Mouse (Mus musculus): Measurements from ENCODE around the gene Tmem51. TPM values are rescaled to one million over a fixed set of nuclear protein-coding genes. Genes with fewer than 3 reads are reported as not detected.
A peak's percentile ranks its signal among the peaks of the same experiment; 100 is the strongest.

Tmem51 gene
- 1 to 10 TPM; 5.1 to 5.2 TPM for total RNA-seq (2021)

DNA sequence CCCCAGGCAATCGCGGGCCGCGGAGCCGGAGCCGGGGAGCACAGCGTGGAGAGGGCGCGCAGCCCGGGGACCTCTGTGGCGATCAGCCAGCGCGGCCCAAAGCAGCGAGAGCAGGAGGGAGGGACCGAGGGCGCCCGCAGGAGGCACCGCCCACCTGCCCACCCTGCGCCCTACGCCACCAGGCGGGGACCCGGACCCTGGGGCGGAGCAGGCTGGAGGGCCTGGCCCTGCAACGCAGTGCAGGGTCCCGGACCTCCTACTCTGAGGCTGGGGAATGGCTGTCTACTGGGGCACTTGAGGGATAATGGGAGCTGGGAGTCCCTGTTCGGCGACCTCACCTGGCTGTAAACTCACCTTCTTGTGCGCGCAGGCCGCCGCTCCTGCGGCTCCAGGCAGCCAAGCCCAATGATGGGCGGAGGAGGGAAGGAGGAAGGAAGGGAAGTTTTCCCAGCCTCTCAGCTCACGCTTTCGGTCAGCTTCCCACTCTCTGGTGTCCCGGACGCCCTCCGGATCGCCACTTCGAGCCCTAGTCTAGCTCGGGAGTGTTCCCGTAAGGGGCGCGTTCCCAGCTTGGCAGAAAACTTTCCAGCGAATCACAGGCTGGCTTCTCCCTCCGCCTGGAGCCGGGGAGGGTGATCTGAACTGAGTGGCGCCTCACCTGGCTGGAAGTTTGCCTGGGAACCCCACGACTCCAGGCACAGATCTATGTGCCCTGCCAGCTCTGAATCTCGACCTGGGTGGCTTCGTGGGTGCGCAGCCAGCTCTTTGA is at the start of gene Tmem51:
Tmem51 (minus strand) TSS at position 174 of the 769 bp plus-strand sequence.
- intact Hi-C loops (cut with DNase I): loop anchor here (2.0 kb wide), 1 partner anchor 70 kb away; the partner anchor contains the start of gene Fhad1
- peak; percentile 56 to 70 for DNase-seq

DNA sequence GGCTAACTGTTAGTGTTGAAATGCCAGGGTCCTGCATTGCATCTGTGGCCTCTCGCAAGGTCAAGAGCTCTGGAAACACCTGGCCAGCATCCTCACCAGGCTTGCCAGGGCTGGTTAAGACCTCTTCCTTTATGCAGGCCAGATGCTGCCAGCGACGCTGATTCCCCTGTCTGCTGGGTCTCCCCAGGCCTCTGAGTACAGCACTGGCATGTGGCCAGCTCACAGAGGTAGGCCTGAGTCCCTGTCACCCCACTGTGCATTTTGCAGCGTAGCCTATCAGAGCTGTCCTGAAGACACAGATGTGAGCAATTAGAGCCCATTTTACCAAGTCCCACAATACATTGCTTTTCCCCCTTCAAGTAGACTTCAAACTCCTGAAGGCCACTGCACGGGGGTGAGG is 46.1 kb upstream of the Tmem51 start:
- intact Hi-C loops (cut with DNase I): no loop called here
- no peak for DNase-seq

DNA sequence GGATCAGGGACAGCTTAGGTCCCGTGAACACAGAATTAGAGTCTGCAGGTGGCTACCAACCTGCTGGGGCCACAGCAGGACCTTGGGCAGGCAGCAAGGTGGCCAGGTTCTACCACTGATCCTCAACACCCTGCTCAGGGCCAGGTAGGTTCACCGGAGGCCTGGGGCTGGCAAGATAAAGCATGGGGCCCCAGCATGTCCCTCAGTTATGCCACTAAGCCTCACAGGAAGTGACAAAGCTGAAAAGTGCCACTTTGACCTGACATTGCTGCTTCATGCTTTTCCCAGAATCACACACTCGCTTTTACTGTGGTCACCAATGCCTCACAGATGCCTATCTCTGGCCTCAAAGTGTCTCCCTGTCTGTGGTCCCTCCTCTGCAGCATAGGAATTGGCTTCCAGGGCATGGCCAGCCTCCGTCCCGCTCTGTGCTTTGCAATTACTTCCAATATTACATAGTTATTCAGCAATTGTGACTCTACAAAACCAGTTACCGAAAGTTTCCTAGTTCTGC is 43.2 kb upstream of the Tmem51 start:
- intact Hi-C loops (cut with DNase I): no loop called here
- DNase-seq: no peak

DNA sequence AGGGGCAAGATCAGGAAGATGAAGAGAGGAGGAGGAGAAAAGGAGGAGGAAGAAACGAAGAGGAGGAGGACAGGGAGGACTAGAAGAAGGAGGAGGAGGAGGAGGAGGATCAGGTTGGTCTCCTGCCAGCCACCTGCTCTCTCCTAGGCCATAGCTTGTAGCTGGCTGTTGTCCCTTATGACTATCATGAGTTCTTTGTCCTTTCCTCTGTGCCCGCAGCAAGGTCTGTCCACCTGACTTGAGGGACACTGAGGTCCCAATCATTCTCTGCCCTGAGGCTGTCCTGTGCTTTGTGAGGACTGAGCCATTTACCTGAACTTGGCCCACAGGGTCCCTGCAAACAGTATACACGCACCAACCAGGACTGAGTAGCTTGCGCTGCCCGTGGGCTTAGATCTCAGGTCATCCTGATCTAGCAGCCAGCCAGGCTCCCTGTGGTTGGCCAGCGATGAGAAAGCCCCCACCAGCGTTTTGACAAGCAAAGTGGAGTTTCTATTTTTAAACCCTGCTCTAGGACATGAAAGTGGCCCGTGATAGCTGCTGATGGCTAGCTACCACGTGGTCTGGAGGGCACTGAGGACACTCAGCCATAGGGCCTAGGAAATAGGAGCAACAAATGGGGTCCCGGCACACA is 42.7 kb upstream of the Tmem51 start:
- intact Hi-C loops (cut with DNase I): no loop called here
- DNase-seq: peak; percentile 22 to 53

DNA sequence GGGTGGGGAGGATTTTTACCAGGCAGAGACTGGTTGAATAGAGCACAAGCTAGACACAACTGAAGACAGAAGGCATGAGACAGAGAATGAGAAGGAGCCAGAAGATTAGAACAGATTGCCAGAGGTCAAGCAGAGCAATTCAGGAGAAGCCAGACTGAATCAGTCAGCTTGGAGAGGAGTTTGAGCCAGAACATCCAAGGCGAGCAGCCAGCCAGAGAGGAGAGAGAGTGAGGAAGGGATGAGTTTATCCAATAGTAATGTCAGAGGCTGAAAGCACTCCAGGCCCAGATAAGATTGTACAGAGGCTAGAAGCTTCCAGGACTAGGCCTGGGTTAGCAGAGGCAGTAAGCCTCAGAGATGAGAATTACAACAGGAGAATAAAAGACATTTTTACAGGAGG is 37.1 kb upstream of the Tmem51 start:
- intact Hi-C loops (cut with DNase I): no loop called here
- DNase-seq: no peak

DNA sequence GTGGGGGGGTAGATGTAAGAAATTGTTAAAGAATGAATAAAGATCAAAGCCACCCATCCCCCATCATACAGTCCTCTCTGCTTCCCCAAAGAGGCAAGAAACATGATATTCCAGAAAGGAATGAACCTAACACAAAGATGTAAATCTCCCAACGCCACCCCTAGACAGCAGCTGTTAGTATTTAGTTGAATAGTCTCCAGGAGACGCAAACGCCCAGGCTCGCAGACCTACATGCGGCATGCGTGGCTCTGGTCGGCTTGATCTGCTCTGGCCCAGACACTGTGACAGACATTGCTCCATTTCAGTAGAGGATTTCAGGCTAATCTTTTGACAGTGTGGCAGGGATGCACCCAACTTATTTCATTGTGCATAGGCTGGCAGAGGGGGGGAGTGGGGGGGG is 34.4 kb upstream of the Tmem51 start:
- intact Hi-C loops (cut with DNase I): no loop called here
- no peak for DNase-seq

DNA sequence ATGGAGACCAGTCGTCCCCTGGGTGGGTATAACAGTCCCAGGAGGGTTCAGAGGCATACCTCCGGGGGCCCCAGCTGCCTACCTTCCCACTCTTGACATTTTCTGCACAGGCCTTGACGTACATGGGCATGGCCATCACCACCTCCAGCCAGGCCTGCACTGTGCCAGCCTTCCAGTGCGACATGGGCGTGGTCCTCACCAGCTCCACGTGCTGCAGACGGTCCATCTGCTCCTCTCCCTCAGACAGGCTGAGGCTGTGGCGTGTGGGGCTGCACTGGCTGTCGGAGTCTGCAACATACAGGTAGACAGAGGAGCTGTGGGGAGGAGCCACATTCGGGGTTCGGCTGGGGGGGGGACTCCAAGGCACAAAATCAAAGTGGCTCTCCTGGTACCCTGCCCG is 33.9 kb upstream of the Tmem51 start:
- DNase-seq: no peak
- intact Hi-C loops (cut with DNase I): no loop called here

DNA sequence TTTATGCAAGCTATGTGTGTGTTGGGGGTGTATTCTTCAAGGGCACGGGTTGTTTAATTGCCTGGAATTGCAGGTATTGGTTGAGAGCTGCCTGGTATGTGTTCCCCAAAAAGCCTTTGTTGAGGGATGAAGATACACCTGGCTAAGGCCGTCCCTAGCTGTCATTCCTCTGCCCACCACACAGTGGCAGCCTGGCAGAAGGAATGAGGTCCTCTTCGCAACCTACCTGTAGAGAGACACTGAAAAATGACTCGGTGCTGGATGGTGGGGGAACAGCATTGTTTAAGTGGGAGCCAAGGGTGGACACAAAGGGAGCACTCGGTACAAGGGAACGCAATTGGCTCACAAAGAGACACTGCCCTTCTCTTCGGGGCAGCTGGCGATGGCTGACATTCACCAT is 29.2 kb upstream of the Tmem51 start:
- DNase-seq: peak in 1 of 2 experiments; percentile 46
- intact Hi-C loops (cut with DNase I): loop anchor here (1.0 to 5.0 kb wide), 2 partner anchors 31 to 234 kb away; no protein-coding TSS in a partner anchor

DNA sequence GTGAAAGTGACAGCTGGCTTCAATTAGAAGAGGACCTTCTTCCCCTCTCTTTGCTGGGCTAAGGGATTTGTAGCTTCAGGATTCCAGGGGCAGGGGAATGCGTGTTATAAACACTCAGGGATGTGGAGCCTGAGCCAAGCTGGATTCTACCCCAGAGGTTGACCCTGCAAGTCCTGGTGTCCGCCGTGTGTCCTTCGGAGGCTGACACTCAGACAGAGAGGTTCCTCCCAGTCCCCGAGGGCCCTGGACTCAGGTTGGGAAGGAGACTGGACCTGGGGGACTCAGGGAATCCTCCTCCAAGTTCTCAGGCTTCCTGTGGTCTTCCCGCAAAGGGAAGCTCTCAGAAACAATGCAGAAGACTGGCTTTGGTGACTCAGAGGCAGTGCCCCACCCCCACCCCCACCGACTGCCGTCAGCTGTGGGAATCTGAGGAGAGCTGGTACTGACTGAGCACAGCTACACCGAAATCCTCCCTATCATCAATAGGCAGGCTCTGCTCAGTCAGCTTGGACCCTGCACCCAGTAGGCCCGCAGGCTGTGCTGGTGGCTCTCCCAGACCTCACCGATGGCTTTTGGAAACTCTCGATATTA is 19.1 kb upstream of the Tmem51 start:
- intact Hi-C loops (cut with DNase I): no loop called here
- DNase-seq: no peak

DNA sequence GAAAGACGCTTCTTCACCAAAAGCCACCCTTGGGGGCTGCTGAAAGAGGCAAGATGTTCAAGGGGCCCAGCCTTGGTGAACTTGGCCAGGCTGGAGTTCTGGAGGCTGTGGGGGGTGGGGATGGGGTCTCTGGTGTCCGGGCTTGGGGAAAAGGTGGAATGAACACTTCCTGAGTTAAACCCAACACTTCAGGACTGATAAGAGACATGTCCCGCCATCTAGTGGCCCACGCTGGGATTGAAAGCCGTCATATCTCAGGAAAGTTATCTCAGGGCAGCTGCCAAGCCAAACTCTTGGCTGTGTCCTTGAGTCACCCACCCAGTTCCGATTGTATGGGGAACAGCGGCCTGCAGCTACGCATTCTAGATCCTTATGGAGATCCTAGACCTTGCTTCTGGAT is 14.2 kb upstream of the Tmem51 start:
- intact Hi-C loops (cut with DNase I): loop anchor here (1.0 to 10.0 kb wide), 3 partner anchors 15 to 224 kb away; partner anchors contain the start of gene Efhd2
- peak; percentile 80 to 86 for DNase-seq

DNA sequence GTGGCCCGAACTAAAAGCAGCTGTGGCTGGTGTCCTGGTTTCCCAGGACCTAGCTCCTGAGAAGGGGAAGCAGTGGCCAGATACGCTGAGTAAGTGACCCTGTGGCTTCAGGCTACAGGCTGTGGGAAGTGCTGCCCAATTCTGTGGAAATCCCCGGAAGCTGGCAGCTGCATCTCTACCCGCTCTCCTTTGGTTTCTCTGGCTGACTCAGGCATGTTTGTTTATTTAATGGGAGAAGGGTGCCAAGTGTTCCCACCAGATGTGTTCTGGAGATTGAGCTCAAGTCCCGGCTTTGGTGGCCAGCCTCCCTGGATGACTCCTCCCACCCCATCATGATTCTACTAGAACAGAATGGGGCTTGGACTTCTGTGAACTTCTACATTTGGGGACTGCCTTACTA is 13.8 kb upstream of the Tmem51 start:
- intact Hi-C loops (cut with DNase I): loop anchor here (1.0 to 10.0 kb wide), 3 partner anchors 15 to 223 kb away; partner anchors contain the start of gene Efhd2
- peak; percentile 64 to 70 for DNase-seq

DNA sequence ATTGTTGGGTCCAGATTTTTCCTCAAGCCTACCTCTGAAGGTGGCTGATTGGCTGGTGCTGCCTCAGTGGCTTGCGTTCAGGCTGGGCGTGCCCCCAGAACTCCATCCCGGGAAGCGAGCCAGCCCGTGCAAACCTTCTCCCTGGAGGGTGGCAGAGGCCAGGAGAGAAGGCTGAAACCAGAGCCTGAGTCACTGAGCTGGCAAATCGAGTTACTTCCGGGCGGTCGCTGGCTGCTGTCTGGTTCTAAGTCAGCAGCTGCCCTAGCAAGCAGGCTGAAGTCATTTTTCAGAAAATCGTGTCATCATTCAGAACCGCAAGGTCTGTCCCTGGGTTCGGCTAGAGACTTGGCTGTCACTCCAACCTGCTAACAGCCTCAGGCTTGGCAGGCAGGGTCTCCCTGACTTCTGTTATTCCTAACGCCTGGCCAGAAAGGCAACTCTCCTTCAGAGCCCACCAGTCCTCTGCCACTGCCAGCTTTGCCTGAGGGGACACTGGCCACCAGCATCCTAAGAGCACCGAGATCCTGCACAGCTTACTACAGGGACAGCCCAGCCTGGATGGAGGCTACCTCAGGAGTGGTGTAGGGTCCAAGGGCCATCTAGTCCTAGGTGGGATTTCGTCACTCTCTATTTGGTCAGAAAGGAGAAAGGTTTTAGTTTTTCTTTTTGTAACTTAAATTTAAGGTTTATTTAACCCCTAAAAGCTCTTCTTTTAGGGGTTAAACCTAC is 11.6 kb upstream of the Tmem51 start:
- peak; percentile 75 to 80 for DNase-seq
- intact Hi-C loops (cut with DNase I): loop anchor here (10.0 kb wide), 1 partner anchor 221 kb away; the partner anchor contains the start of gene Efhd2

DNA sequence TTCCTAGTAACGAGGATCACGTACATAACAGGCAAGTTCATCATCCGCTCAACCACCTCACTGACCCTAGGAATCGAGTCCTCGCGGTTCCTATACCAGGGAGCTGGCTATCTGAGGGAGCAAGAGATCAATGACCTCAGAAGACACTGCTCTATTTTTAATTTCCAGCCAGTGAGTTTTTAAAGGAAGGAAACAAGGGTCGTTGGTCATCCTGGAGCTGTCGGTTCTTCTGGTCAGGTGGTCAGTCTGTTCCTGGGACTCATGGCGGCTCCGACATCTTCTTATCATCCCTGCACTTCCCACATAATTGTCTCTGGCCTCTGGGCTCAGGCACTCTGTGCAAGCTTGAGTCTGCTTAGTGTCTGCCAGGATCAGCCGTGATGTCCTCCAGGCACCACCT is 10.3 kb upstream of the Tmem51 start:
- intact Hi-C loops (cut with DNase I): loop anchor here (10.0 kb wide), 1 partner anchor 220 kb away; the partner anchor contains the start of gene Efhd2
- no peak for DNase-seq

DNA sequence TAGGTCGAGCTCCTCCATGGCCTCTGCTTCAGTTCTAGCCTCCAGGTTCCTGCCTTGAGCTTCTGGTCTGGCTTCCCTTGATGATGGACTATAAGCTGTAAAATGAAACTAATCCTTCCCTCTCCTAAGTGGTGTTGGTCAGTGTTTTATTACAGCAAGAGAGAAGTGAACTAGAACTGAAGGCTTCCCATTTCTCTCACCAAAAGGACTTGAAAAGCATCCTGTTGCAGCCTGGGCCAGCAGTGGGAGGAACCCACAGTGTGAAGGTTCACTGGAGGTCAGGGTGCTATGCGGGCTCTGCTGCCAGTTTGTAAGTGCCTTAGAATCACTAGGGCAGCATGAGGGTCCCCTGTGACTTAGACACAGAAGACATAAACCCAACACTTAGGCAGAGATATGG is 7.0 kb upstream of the Tmem51 start:
- intact Hi-C loops (cut with DNase I): loop anchor here (10.0 kb wide), 1 partner anchor 216 kb away; the partner anchor contains the start of gene Efhd2
- no peak for DNase-seq

DNA sequence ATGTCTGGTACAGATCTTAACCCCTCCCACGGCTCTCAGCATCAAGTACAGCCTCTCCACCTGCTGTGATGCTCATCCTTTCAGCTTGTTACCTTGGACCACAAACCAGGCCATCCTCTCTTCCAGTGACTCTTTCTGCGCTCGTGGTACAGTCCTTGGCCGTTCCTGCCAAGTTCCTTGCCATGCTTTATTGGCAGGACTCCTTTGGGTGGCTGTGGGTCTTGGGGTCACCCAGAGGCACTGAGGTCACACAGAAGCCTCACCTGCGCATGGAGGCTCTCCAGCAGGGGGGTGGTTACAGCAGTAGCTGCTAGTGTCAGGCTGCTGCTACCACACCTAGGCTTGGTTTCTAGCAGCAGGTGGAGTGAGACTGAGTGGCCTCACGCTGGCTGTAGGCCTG is 5.9 kb upstream of the Tmem51 start:
- intact Hi-C loops (cut with DNase I): loop anchor here (10.0 kb wide), 1 partner anchor 215 kb away; the partner anchor contains the start of gene Efhd2
- no peak for DNase-seq

DNA sequence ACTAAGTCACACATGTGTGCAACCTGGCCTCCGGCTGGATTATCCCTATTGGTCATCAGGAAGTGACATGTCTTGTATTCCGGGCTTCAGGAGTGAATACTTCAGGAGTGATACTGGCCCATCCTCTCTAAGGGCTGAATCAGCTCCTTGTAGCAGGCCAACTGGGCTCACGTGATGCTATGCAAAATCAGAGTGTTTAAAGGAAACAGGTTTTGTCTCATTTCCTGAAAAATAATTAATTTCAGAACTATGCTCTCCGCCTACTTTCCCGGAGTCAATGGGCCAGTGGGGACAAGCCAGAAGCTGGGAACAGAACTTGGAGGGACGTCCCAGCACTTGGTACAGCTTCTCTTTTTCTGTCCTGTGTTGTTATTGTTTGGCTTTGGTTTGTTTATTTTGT is 4.7 kb upstream of the Tmem51 start:
- DNase-seq: no peak
- intact Hi-C loops (cut with DNase I): no loop called here

DNA sequence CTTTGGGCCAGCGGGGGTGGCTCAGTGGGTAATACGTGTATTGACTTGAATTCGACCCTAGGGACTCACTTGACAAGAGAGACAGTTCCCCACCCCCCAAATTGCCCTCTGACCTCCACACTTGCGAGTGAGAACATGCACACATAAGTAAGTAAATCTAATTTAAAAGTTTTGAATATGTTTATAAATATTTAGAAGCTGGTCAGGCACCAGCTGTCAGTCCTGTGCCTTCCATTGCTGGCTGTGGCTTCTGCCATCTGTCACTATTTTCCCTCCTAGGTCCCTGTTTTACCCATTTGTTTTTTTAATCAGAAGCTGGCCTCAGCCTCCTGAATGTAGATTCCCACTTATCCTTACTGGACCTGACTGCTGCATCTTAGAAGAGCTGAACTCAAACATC is 4.3 kb upstream of the Tmem51 start:
- no peak for DNase-seq
- intact Hi-C loops (cut with DNase I): no loop called here

DNA sequence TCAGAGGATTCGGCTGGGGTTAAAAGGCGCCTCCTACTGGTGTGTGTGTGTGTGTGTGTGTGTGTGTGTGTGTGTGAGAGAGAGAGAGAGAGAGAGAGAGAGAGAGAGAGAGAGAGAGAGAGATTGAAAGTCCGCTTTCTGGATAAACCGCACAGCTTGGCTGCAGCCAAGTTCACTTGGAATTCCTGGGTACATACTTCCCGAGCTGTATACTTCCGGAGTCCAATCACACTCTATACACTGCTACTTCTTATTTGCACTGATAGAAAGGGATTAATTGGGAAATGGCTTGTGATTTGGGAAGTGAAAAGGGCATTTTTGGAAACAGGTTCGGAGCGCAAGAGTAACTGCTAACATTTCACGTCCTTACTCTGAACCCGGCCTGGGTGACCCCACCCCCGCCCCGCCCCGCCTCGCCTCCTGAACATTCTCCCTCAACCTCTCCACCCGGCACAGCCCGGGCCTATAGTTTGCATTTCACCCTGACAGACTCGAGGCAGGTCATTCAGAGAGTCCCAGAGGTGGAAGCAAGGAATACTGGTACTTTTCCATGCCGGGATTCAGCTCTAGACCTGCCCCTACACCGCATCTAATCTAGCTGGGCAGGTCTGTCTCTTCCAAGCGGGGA is 946 bp upstream of the Tmem51 start:
- intact Hi-C loops (cut with DNase I): loop anchor here (2.0 kb wide), 1 partner anchor 70 kb away; the partner anchor contains the start of gene Fhad1

DNA sequence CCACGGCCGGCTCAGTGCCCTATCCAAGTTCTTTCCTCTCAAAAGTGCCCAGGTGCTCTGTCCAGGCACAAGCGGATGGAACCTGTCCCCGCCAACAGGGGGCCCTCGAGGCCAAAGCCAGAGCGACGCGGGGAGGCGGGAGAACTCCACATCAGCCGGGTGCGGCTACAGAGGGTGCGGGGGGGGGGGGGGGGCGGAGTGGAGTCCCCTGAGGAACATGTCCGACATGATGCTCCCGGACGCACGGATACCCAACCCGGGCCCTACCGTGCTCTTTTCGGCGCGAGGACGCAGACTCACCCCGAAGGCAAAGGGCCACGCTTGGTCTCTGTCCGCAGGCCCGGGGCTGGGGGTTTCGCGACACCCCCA is 358 bp downstream of the Tmem51 start:
- intact Hi-C loops (cut with DNase I): loop anchor here (1.0 to 2.0 kb wide), 3 partner anchors 15 to 69 kb away; partner anchors contain the start of gene Fhad1
- peak; percentile 68 to 74 for DNase-seq

More for the DNA sequence above, 946 bp upstream of the Tmem51 start:
- DNase-seq: no peak

DNA sequence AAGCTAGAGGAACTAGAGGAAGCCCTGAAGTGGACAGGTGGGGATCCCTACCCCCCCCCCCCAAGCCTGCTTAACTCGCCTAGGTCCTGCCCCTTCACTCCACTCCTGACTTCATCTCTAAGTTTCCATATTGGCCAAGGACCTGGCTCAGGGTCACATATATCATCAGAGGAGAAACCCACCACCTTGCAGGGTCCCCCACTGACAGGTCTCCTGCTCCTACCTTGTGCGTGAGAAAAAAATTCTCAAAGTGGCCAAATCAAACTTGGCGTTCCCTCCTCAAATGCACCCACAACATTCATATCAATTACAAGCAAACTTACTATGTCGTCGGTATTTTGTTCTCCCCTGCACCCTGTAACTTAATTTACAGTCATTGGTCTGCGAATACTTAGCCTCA is 911 bp downstream of the Tmem51 start:
- no peak for DNase-seq
- intact Hi-C loops (cut with DNase I): loop anchor here (1.0 kb wide), 2 partner anchors 15 to 61 kb away; no protein-coding TSS in a partner anchor
